Mouse (Mus musculus) liver, embryonic 13.5 days (tissue): Measurements from ENCODE around the gene Cdr2l. TPM values are rescaled to one million over a fixed set of nuclear protein-coding genes. Genes with fewer than 3 reads are reported as not detected.
A peak's percentile ranks its signal among the peaks of the same experiment; 100 is the strongest.

Experiments
- ATAC-seq: fragments of 200-750 bp; cut with Nextera tagmentation; 2 replicates; pipeline ENCODE4 v1.8.0; 2017; ENCODE audit warnings: low read depth, mild to moderate bottlenecking, moderate number of reproducible peaks, moderate library complexity
- DNase-seq: peaks from one replicate; pipeline ENCODE4 v3.0.0; 2022
- H3K27ac ChIP-seq: fragments of 300-500 bp; sonication (generic); 2 replicates; pipeline ENCODE4 v1.5.1; 2015; ENCODE audit warnings: moderate library complexity, mild to moderate bottlenecking, inconsistent platforms
- H3K27me3 ChIP-seq: fragments of 300-500 bp; sonication (generic); 2 replicates; pipeline ENCODE4 v1.6.1; 2015; ENCODE audit warnings: mild to moderate bottlenecking, inconsistent platforms
- H3K36me3 ChIP-seq: fragments of 300-500 bp; sonication (generic); 2 replicates; pipeline ENCODE4 v1.6.1; 2015; ENCODE audit warnings: mild to moderate bottlenecking, inconsistent platforms
- H3K4me1 ChIP-seq: fragments of 300-500 bp; sonication (generic); replicated peaks from 2 replicates; pipeline ENCODE4 v1.6.1; 2015; ENCODE audit warnings: inconsistent platforms
- H3K4me2 ChIP-seq: fragments of 300-500 bp; sonication (generic); 2 replicates; pipeline ENCODE4 v1.6.1; 2015; ENCODE audit warnings: inconsistent platforms, mild to moderate bottlenecking, moderate library complexity
- H3K4me3 ChIP-seq: fragments of 300-500 bp; sonication (generic); replicated peaks from 2 replicates; pipeline ENCODE4 v1.5.1; 2015; ENCODE audit warnings: mild to moderate bottlenecking, inconsistent platforms
- H3K9ac ChIP-seq: fragments of 300-500 bp; sonication (generic); 2 replicates; pipeline ENCODE4 v1.6.1; 2015; ENCODE audit warnings: mild to moderate bottlenecking, inconsistent platforms
- H3K9me3 ChIP-seq: fragments of 300-500 bp; sonication (generic); replicated peaks from 2 replicates; pipeline ENCODE4 v1.6.1; 2016; ENCODE audit warnings: inconsistent platforms
- WGBS: fragments of 180-500 bp; shearing (Covaris S2); methylation state at CpG from one replicate; pipeline ENCODE4 v1.1.7; 2015; ENCODE audit not compliant: insufficient replicate concordance; 5-methylcytosine and 5-hydroxymethylcytosine counted together
- polyA plus RNA-seq: library from polyadenylated mRNA; unstranded; fragments of >200 nt; fragmentation: Nextera tagmentation; extraction: Ambion mirVana; gene quantifications from 2 replicates; pipeline ENCODE4 v1.2.1, GENCODE M21; 2015

Gene Cdr2l
- polyA plus RNA-seq, 1 experiment from 2014 or later, result 1.5 TPM

GRCm38 (mm10) chr11:115429307-115429706 is 47.6 kb downstream of the Cdr2l start:
- peaks cover 40% of the 10 kb centered on the region for H3K36me3 ChIP-seq
- no peak for ATAC-seq
- H3K4me3 ChIP-seq, result no peak overlapping the region
- WGBS, result 82% methylated on average over 7 of the region's 7 CpGs
- no peaks in the 10 kb centered on the region for H3K9me3 ChIP-seq
- H3K9ac ChIP-seq, result no peak overlapping the region
- peaks cover 21% of the 10 kb centered on the region for H3K4me1 ChIP-seq
- no peak overlapping the region for H3K4me2 ChIP-seq
- no peak for DNase-seq
- peaks cover under 1% of the 10 kb centered on the region; the same call in 1 of the 2 replicates for H3K27me3 ChIP-seq
- H3K27ac ChIP-seq, result no peak overlapping the region

- Histone ChIP-seq H3K4me2 (no peak overlapping the region), H3K9ac (no peak overlapping the region), H3K9me3 (no peaks in the 10 kb centered on the region), H3K4me1 (peaks cover 25% of the 10 kb centered on the region), H3K27ac (no peak overlapping the region), H3K4me3 (no peak overlapping the region), H3K27me3 (peaks cover 13% of the 10 kb centered on the region), H3K36me3 (peaks cover 37% of the 10 kb centered on the region)
- ATAC-seq, result no peak
- DNase-seq, result no peak
- 76% methylated on average over 6 of the region's 6 CpGs for WGBS
These were observed 48.8 kb downstream of the Cdr2l start for GRCm38 (mm10) chr11:115430561-115430960.

- DNase-seq, result no peak
- no peak overlapping the region for H3K4me3 ChIP-seq
- ATAC-seq, result 0 out of 2 replicates have a peak, but pooled peaks have one; percentile 10
These were observed 51.1 kb downstream of the Cdr2l start for GRCm38 (mm10) chr11:115432814-115433213.

GRCm38 (mm10) chr11:115433342-115433741 is 51.6 kb downstream of the Cdr2l start:
- peaks cover 29% of the 10 kb centered on the region for H3K36me3 ChIP-seq
- no peaks in the 10 kb centered on the region for H3K9me3 ChIP-seq
- H3K27me3 ChIP-seq, result peaks cover 32% of the 10 kb centered on the region
- H3K9ac ChIP-seq, result no peak overlapping the region
- DNase-seq, result no peak
- ATAC-seq, result no peak
- H3K4me2 ChIP-seq, result no peak overlapping the region
- H3K4me1 ChIP-seq, result peaks cover 25% of the 10 kb centered on the region
- no peak overlapping the region for H3K4me3 ChIP-seq
- no peak overlapping the region for H3K27ac ChIP-seq
- WGBS, result 74% methylated on average over 6 of the region's 6 CpGs

More at GRCm38 (mm10) chr11:115432814-115433213, 51.1 kb downstream of the Cdr2l start:
- no peak overlapping the region for H3K4me2 ChIP-seq
- no peaks in the 10 kb centered on the region for H3K9me3 ChIP-seq
- peaks cover 28% of the 10 kb centered on the region for H3K4me1 ChIP-seq
- H3K27me3 ChIP-seq, result peaks cover 32% of the 10 kb centered on the region
- WGBS, result 57% methylated on average over 4 of the region's 4 CpGs
- 0 out of 2 replicates have a peak overlapping the region, but pooled peaks have one; percentile 18 for H3K27ac ChIP-seq
- no peak overlapping the region for H3K9ac ChIP-seq
- H3K36me3 ChIP-seq, result peaks cover 29% of the 10 kb centered on the region

- H3K4me2 ChIP-seq, result peak overlapping the region; percentile 53
- 5% methylated on average over 31 of the region's 31 CpGs for WGBS
- H3K4me1 ChIP-seq, result peaks cover 21% of the 10 kb centered on the region
- ATAC-seq, result no peak
- no peaks in the 10 kb centered on the region; the same call in 1 of the 2 replicates for H3K9me3 ChIP-seq
- H3K36me3 ChIP-seq, result peaks cover 9% of the 10 kb centered on the region
- H3K4me3 ChIP-seq, result peak overlapping the region; percentile 25
- peak overlapping the region; percentile 44; the same call in 1 of the 2 replicates for H3K9ac ChIP-seq
- H3K27me3 ChIP-seq, result peaks cover 32% of the 10 kb centered on the region
- H3K27ac ChIP-seq, result no peak overlapping the region
- no peak for DNase-seq
These were observed 54.1 kb downstream of the Cdr2l start for GRCm38 (mm10) chr11:115435596-115436337.

GRCm38 (mm10) chr11:115437571-115438122 is 55.9 kb downstream of the Cdr2l start:
- no peak for ATAC-seq
- no peaks in the 10 kb centered on the region for H3K36me3 ChIP-seq
- H3K4me2 ChIP-seq, result no peak overlapping the region
- no peak overlapping the region for H3K9ac ChIP-seq
- H3K27me3 ChIP-seq, result peaks cover 44% of the 10 kb centered on the region
- peaks cover 17% of the 10 kb centered on the region for H3K4me1 ChIP-seq
- no peak for DNase-seq
- WGBS, result 64% methylated on average over 5 of the region's 5 CpGs
- H3K9me3 ChIP-seq, result no peaks in the 10 kb centered on the region; the same call in 1 of the 2 replicates
- no peak overlapping the region for H3K27ac ChIP-seq
- no peak overlapping the region for H3K4me3 ChIP-seq

- ATAC-seq (no peak), DNase-seq (no peak)
- Histone ChIP-seq H3K9ac (no peak overlapping the region), H3K27ac (no peak overlapping the region), H3K27me3 (peaks cover 43% of the 10 kb centered on the region), H3K4me1 (peaks cover 15% of the 10 kb centered on the region), H3K36me3 (no peaks in the 10 kb centered on the region), H3K9me3 (no peaks in the 10 kb centered on the region; the same call in 1 of the 2 replicates), H3K4me2 (no peak overlapping the region), H3K4me3 (no peak overlapping the region)
- WGBS, result 68% methylated on average over 3 of the region's 3 CpGs
These were observed 57.6 kb downstream of the Cdr2l start for GRCm38 (mm10) chr11:115439326-115439725.

- DNase-seq (no peak), ATAC-seq (no peak)
- no peak within 1 kb of the TSS for H3K4me3 ChIP-seq
- H3K4me1 ChIP-seq, result peaks cover 15% of the 10 kb centered on the region
- H3K27me3 ChIP-seq, result peaks cover 36% of the 10 kb centered on the region
- no peak within 1 kb of the TSS for H3K9ac ChIP-seq
- WGBS, result 81% methylated on average over 9 of the region's 9 CpGs
- H3K27ac ChIP-seq, result no peak within 1 kb of the TSS
- H3K9me3 ChIP-seq, result no peaks in the 10 kb centered on the region; the same call in 1 of the 2 replicates
- no peak within 1 kb of the TSS for H3K4me2 ChIP-seq
- H3K36me3 ChIP-seq, result no peaks in the 10 kb centered on the region
These were observed 58.3 kb downstream of the Cdr2l start, which contains the start of gene Trim80 for GRCm38 (mm10) chr11:115439906-115440595. Gene Trim80 (plus strand): TSS chr11:115440545.

GRCm38 (mm10) chr11:115441417-115441816 is 59.7 kb downstream of the Cdr2l start:
- H3K4me1 ChIP-seq, result peaks cover 14% of the 10 kb centered on the region
- H3K27ac ChIP-seq, result no peak overlapping the region
- peaks cover 22% of the 10 kb centered on the region for H3K27me3 ChIP-seq
- no peaks in the 10 kb centered on the region; the same call in 1 of the 2 replicates for H3K9me3 ChIP-seq
- DNase-seq (no peak), ATAC-seq (no peak)
- H3K4me2 ChIP-seq, result no peak overlapping the region
- H3K36me3 ChIP-seq, result no peaks in the 10 kb centered on the region
- no peak overlapping the region for H3K9ac ChIP-seq
- no peak overlapping the region for H3K4me3 ChIP-seq
- WGBS, result 49% methylated on average over 15 of the region's 15 CpGs
